Mouse (Mus musculus): ENCODE measurements at regions not wholly inside any gene's neighbourhood (a gene's known extent, or its start where the extent isn't known, plus 50 kb on each side); places are given as distances from the start of the nearest gene placed in this dataset.

DNA sequence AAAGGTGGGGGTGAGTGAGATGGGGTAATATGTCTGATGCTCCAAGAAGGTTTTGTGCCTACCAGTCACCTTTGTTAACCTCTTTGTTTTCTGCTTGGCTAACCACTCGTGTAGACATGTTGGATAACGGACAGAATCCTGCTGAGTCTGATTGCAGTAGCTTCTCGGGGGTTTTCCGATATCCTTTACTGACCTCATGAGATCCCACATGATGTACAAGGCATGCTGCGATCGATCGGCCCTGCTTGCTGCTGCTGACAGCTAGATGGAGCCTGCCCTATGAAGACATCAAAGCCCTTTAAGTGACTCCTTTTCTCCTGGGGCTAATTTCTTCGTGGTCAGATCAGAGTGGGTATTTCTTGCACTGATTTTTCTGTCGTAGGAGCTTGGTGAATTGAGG is 591.6 kb downstream of the Tmem132b start:
- ATAC-seq (replicated peaks; ENCODE audit: poor library complexity): no peak

GRCm38 (mm10) chr5:126127486-126127885 is 595.9 kb downstream of the Tmem132b start:
- ATAC-seq (replicated peaks; ENCODE audit: poor library complexity): no peak

DNA sequence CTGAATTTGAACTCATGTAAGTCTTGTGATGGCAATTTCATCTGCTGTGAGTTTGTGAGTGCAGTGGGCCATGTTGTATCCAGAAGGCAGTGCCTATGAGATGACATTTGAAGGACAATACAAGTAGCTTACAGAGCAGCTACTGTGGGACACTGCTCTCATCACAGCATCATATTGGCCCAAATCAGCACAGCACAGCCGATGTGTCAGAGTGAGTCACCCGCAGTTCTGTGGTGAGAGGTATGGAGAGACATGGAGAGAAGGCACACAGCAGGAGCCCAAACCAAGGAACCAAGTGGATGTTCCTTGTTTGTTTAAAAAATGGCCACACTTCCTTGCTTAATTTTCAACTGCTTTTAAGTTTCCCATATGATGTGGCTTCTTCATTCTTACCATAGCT is 617.3 kb downstream of the Tmem132b start:
- ATAC-seq (replicated peaks; ENCODE audit: poor library complexity): no peak

DNA sequence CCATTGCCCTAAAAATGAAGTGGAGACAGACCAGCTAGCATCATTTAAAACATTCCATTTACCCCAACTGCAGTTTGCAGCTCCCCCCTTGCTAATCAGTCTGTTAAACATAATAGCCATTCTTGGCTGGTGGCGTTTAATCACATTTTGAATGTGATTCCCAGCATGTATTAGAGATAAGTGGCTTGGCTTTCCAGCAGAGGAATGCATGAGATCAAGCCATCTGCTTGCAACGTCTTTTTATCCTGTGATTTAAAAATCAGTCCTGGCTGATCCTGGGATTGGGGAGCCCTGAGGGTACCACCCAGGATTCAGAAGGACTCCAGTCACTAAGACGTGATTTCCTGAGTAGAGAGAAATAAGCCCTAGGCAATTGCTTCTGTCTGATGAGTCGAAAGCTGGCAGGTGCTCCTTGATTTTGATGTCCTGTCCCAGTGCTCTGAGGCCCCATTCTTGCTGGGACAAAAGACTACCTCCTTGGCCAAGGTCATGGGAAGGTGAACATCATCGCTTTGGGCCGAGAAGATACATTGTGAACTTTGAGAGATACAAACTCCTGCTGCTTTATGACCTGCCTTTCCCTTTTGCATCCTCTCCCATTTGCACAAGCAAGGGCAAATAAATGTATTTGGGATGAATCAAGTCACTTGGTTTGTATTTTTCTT is 623.8 kb downstream of the Tmem132b start:
- ATAC-seq (replicated peaks; ENCODE audit: poor library complexity): no peak

DNA sequence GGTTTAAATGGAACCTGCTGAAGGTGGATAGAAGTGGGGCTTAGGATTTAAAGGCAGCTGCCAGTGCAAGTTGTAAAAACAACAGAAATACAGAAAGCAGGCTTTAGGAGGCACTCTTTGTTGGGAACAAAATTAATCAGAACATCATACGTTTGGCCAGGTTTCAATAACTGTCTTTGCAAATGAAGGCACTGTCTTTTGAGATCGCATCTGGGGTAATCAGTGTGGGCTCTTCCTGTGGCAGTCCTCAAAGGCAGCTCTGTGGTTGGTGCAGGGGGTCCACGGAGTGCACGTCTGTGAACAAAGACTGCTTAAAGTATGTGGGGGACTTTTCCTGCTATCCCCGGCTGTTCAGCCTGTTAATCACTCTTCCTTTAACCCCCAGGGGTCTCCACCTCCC is 654.5 kb downstream of the Tmem132b start:
- no peak for ATAC-seq (replicated peaks; ENCODE audit: poor library complexity)

DNA sequence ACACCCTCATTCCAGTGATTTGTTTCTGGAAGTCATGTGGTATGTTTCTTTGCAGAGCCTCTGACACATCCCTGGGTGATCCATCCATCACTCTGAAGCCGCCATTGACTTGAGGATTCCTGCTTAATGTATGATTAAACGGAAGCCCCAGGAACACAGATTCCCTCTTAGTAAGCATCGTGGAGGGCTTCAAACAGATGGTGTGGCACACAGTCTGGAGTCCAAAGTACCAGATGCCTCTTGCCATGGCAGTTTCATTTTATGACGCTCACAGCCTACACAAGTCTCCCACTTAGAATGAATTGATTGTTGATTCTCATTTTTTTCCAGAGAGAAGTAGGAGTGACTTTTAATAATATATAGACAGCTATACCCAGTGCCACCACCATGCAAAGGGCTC is 668.3 kb downstream of the Tmem132b start:
- ATAC-seq (replicated peaks; ENCODE audit: poor library complexity): no peak

DNA sequence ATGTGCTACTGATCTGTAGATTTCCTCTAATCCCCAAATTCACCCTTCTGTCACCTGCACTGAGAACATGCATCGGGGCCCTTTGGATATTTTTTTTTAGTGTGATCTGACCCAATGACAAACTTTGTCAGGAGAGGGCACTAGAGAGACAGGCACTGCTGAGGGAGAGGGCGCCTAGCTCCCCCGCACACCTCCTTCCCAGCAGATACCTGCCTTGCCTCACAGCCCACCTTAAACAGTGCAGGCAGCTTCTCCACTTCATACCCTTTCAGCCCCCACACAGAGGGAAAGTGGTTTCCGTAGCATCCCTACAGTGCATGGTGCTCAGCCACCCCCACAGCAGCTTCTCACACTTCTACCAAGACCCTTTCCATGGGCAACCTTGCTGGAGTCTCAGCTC is 670.0 kb downstream of the Tmem132b start:
- ATAC-seq (replicated peaks; ENCODE audit: poor library complexity): no peak

DNA sequence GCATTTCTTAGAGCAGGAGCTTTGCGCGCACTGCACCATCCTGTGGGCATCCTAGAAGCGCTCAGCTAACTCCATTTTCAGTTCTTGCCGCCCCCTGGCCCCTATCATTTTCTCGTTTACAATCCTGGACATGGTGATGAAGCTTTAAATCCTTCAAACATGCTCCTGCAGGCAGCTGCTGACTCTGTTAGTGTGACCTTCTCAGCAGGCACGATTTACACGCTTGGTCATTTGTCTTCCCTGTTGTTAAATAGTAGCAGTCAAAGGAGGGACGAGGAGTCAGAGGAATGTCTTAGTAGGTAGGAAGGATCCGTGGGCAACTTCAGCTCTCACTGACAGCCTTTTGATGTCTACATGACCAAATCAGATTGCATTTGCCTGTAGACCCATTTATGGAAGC is 670.4 kb downstream of the Tmem132b start:
- no peak for ATAC-seq (replicated peaks; ENCODE audit: poor library complexity)

DNA sequence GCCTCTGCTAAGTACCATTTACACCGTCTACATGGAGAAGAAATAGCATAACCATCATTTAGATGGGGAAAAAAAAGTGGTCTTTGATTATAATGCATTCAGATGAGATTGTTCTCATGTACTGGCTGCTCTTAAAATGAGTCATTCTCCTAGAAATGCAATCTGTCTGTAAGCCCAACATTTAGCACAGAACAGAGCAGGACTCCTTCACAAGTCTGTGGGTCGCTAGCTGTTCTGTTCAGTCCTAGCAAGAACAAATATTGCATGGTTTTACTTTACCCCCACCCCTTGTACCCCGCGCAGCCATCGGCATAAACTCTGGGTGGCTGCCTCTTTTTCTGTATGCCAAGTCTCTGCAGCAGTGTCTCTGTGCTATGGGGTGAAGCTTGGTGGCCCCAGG is 685.4 kb downstream of the Tmem132b start:
- no peak for ATAC-seq (replicated peaks; ENCODE audit: poor library complexity)

GRCm38 (mm10) chr5:126217746-126218145 is 686.2 kb downstream of the Tmem132b start:
- ATAC-seq (replicated peaks; ENCODE audit: poor library complexity): no peak

DNA sequence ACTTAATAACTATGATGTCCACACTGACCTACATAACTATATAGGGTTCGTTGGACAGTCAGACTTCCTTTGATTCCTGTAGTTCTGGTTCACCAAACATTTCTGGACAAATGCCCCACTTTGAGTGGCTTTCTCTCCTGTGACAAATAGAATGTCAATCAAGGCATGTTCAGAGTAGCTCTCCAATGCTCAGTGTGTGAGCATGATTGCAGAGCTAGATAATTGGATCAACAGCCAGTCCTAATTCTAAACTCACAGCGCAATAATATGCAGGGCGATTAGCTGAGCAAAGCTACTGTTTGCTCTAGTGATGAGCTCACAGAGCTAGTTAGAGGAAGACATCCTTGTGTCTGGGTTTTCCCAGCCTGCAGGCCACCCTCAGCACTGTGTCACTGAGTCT is 692.1 kb downstream of the Tmem132b start:
- ATAC-seq (replicated peaks; ENCODE audit: poor library complexity): no peak

DNA sequence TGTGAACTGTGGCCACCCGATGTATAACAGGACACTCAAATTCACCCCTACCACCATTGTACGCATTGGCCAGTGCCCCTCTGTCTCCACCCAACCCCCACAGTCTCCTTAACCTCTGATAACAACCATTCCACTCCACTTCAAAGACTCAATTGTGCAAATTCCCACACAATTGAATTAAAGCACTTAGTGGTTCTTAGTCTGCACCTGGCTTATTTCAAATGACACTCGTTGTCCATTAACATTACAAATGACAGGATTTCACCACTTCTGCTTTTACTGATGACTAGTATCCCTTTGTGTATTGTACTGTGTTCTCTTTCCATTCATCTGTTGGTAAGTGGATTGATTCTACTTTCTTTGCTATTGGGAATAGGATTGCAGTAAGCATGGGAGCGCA is 699.2 kb downstream of the Tmem132b start:
- ATAC-seq (replicated peaks; ENCODE audit: poor library complexity): no peak

DNA sequence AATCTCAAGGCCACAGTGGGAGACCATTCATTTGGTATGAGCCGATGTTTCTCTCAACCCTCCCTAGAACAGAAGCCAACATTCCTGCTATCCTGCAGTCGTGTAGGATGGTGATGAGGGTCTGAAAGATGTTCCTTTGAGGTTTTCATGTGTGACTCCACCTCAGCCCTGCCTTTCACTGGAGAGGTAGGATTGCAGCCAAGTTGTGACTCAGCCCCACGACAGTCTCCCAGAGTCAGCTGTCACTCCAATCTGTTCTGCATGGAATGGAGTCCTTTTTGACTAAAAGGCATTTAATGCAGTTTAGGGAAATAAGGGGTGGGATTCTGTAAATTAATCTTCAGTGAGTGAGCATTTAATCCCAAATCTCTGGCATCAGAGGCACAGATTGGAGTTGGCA is 706.5 kb downstream of the Tmem132b start:
- ATAC-seq (replicated peaks; ENCODE audit: poor library complexity): no peak

- ATAC-seq (replicated peaks; ENCODE audit: poor library complexity): no peak
Measured at GRCm38 (mm10) chr5:126245776-126246175, 714.2 kb downstream of the Tmem132b start.

GRCm38 (mm10) chr5:126250331-126250730 is 718.8 kb downstream of the Tmem132b start:
- no peak for ATAC-seq (replicated peaks; ENCODE audit: poor library complexity)

DNA sequence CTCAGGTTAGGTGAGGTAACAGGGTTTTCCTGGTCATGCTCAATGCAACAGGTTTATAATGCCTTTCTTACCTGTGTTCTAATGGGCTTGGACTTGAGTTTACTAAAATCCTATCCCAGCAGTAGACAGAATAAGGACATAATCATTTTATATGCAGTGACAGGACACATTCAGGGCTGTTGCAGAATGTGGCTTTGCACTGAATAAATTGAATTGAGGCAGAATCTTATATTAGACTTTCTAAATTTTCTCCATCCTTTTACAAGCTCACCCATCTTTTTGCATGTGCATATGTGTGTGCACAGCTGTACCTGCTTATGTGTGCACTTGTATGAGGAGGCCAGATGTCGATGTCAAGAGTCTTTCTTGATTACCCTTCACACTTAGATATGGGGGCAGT is 723.1 kb downstream of the Tmem132b start:
- no peak for ATAC-seq (replicated peaks; ENCODE audit: poor library complexity)

- ATAC-seq (replicated peaks; ENCODE audit: poor library complexity): no peak
Measured at GRCm38 (mm10) chr5:126257860-126258259, 726.3 kb downstream of the Tmem132b start.

DNA sequence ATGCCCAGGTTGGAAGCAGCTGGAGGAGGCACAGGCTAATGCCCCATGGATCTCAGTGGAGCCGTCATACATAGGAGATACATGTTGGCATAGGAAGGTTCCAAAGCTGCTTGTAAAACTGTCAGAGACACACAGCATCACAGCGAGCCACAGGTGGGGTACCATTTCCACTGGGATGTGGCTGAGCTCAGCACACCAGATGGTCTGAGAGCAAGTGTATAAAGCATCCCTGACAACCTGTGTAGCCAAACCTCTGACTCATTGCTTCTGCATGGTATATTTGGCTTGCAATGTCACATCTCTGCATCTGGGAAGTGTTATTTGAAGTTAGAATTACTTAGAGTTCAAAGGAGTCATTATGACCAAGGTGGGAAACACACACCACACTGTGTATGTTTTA is 734.9 kb downstream of the Tmem132b start:
- no peak for ATAC-seq (replicated peaks; ENCODE audit: poor library complexity)

GRCm38 (mm10) chr5:126266929-126267609 is 735.5 kb downstream of the Tmem132b start:
- no peak for ATAC-seq (replicated peaks; ENCODE audit: poor library complexity)

DNA sequence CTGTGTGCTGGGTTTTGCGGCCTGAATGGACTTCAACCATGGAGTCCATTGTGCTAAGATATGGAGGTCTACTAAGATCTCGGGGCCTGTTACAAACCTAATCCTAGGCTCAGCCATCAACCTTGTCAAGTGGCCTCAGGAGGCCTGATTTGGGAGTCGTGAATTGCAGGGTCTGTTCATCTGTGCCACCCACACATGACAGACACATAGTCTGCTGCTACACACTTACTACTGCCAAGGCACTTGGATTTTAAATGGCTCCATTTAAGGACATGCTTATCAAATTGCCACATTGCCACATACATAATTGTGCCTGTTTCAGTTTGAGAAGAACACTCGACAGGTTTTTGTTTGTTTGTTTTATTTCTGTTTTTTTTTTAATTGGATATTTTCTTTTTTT is 737.0 kb downstream of the Tmem132b start:
- no peak for ATAC-seq (replicated peaks; ENCODE audit: poor library complexity)

- no peak for ATAC-seq (replicated peaks; ENCODE audit: poor library complexity)
Measured at GRCm38 (mm10) chr5:126274316-126274715, 742.7 kb downstream of the Tmem132b start.

- no peak for ATAC-seq (replicated peaks; ENCODE audit: poor library complexity)
Measured at GRCm38 (mm10) chr5:126281057-126281728, 749.6 kb downstream of the Tmem132b start.
